Mouse (Mus musculus): Measurements from ENCODE around the gene Gm609.

- no peak for TF ChIP-seq CTCF (IDR thresholded peaks at IDR 0.05; ENCODE audit: borderline replicate concordance, insufficient read depth, low read depth, low read length)
- TF ChIP-seq POLR2A (IDR thresholded peaks at IDR 0.05; ENCODE audit: borderline replicate concordance, insufficient read depth, low read length), result no peak
These were observed 128.1 kb downstream of the Gm609 start for GRCm38 (mm10) chr16:45364627-45365026.

Measured in cerebellum, adult 2 months (tissue).